Mouse (Mus musculus): ENCODE measurements around the gene Gm4791. TPM values are rescaled to one million over a fixed set of nuclear protein-coding genes. Genes with fewer than 3 reads are reported as not detected.

The Gm4791 gene
- not detected in 2 replicates for polyA plus RNA-seq (2012; ENCODE audit: low replicate concordance)

GRCm38 (mm10) chr9:46998338-46998791 is at the start of gene Gm4791:
TSS of gene Gm4791 (plus strand) at chr9:46998741.

